Mouse (Mus musculus) liver, embryonic 11.5 days (tissue): ENCODE measurements around the gene Inafm2. TPM values are rescaled to one million over a fixed set of nuclear protein-coding genes. Genes with fewer than 3 reads are reported as not detected.
A peak's percentile ranks its signal among the peaks of the same experiment; 100 is the strongest.

Experiments
- ATAC-seq: fragments of 200-750 bp; cut with Nextera tagmentation; replicated peaks from 2 replicates; pipeline ENCODE4 v1.8.0; 2017; ENCODE audit warnings: moderate number of reproducible peaks, mild to moderate bottlenecking, moderate TSS enrichment, moderate library complexity; ENCODE audit not compliant: low FRiP score
- DNase-seq: peaks from one replicate; pipeline ENCODE4 v3.0.0-alpha.2; 2017; ENCODE audit warnings: low spot score
- H3K27ac ChIP-seq: fragments of 300-500 bp; sonication (generic); 2 replicates; pipeline ENCODE4 v1.5.1; 2014; ENCODE audit warnings: mild to moderate bottlenecking, low read depth, low read length, control low read depth
- H3K27me3 ChIP-seq: fragments of 300-500 bp; sonication (generic); replicated peaks from 2 replicates; pipeline ENCODE4 v1.6.1; 2014; ENCODE audit warnings: low read length, mixed read lengths; ENCODE audit not compliant: control insufficient read depth, insufficient read depth
- H3K36me3 ChIP-seq: fragments of 300-500 bp; sonication (generic); 2 replicates; pipeline ENCODE4 v1.6.1; 2014; ENCODE audit warnings: mild to moderate bottlenecking, low read length, moderate library complexity, mixed read lengths; ENCODE audit not compliant: control insufficient read depth, insufficient read depth
- H3K4me1 ChIP-seq: fragments of 300-500 bp; sonication (generic); replicated peaks from 2 replicates; pipeline ENCODE4 v1.6.1; 2014; ENCODE audit warnings: low read length, mixed read lengths; ENCODE audit not compliant: control insufficient read depth, insufficient read depth
- H3K4me2 ChIP-seq: fragments of 300-500 bp; sonication (generic); 2 replicates; pipeline ENCODE4 v1.6.1; 2014; ENCODE audit warnings: mild to moderate bottlenecking, control low read depth, moderate library complexity
- H3K4me3 ChIP-seq: fragments of 300-500 bp; sonication (generic); 2 replicates; pipeline ENCODE4 v1.5.1; 2014; ENCODE audit warnings: low read depth, low read length, control low read depth
- H3K9ac ChIP-seq: fragments of 300-500 bp; sonication (generic); 2 replicates; pipeline ENCODE4 v1.6.1; 2014; ENCODE audit warnings: low read depth, low read length, control low read depth
- H3K9me3 ChIP-seq: fragments of 300-500 bp; sonication (generic); 2 replicates; pipeline ENCODE4 v1.6.1; 2016; ENCODE audit warnings: low read length, inconsistent platforms, mixed read lengths; ENCODE audit not compliant: control insufficient read depth
- WGBS: fragments of 180-500 bp; shearing (Covaris S2); extraction: QIAGEN DNeasy Blood & Tissue Kit; methylation state at CpG from one replicate; pipeline ENCODE4 v1.1.7; 2014; 5-methylcytosine and 5-hydroxymethylcytosine counted together
- polyA plus RNA-seq: library from polyadenylated mRNA; unstranded; fragments of >200 nt; fragmentation: Nextera tagmentation; extraction: Ambion mirVana; gene quantifications from 2 replicates; pipeline ENCODE4 v1.2.1, GENCODE M21; 2014

The Inafm2 gene
- polyA plus RNA-seq, 1 experiment from 2014 or later, result 32.3 TPM

DNA sequence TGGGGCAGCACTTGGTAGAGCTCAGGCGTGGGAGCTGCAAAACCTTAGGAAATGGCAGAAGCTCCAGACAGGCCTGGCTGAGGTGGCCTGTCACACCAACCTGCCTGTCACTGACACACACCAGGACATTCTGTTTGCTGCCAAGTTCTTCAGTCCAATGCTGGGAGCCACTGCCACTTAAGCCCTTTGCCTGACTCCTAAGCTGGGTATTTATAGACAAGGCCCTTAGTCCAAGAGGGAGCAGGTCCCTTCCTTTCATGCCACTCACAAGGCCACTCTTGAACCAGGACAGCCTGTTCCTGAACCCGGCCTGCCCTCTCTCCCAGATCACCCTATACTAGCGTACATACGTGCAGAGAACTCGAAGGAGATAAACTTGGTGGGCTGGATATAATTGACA is 28.9 kb upstream of the Inafm2 start:
- no peak overlapping the region for H3K27ac ChIP-seq
- H3K9ac ChIP-seq, result no peak overlapping the region
- WGBS, result 76% methylated on average over 5 of the region's 5 CpGs
- H3K4me2 ChIP-seq, result no peak overlapping the region
- DNase-seq, result no peak
- 0 out of 2 replicates have a peak, but pooled peaks cover under 1% of the 10 kb centered on the region for H3K4me1 ChIP-seq
- H3K27me3 ChIP-seq, result peaks cover 8% of the 10 kb centered on the region
- H3K36me3 ChIP-seq, result no peaks in the 10 kb centered on the region
- no peaks in the 10 kb centered on the region for H3K9me3 ChIP-seq
- no peak overlapping the region for H3K4me3 ChIP-seq
- no peak for ATAC-seq

DNA sequence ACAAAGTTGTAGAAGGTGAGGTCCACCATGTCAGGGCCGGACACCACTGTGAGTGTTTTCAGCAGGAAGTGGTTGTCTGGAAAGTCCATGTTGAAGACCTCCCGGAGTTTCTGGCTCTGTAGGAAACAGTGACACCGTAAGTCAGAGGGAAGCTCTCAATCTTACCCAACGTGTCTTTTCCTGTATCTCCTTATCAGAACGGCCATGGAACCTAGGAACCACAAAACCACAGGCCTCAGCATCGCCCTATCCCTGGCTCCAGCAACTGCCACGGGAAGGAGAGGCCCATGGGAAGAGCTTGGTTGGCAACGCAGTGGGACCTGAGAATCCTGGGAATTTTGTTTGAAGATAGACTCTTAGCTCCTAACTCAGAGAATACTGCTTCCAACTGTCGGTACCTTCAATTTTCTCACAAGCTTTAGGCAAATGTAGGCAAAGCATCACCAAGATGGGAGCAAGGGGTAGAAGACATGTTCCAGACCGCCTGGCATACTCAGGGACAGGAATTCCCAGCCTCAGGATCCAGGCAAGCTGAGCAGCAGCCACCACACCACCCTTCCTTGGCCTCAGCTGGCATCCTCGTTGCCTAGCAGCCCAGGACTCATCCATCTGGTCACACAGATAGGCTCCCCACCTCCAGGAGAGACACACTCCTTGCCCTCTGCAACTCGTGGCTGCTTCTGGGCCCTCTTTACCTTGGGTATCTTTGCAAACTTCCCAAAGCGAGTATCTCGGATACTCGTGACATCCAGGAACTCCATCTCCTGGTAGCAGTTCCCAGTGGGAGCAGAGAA is 21.7 kb upstream of the Inafm2 start:
- Histone ChIP-seq H3K27me3 (peaks cover 2% of the 10 kb centered on the region), H3K9me3 (no peaks in the 10 kb centered on the region), H3K9ac (no peak overlapping the region), H3K4me2 (0 out of 2 replicates have a peak overlapping the region, but pooled peaks have one; percentile 4), H3K4me3 (no peak overlapping the region), H3K4me1 (peaks cover 18% of the 10 kb centered on the region), H3K36me3 (no peaks in the 10 kb centered on the region), H3K27ac (no peak overlapping the region)
- WGBS, result 47% methylated on average over 15 of the region's 15 CpGs
- ATAC-seq (peak; percentile 71), DNase-seq (no peak)

DNA sequence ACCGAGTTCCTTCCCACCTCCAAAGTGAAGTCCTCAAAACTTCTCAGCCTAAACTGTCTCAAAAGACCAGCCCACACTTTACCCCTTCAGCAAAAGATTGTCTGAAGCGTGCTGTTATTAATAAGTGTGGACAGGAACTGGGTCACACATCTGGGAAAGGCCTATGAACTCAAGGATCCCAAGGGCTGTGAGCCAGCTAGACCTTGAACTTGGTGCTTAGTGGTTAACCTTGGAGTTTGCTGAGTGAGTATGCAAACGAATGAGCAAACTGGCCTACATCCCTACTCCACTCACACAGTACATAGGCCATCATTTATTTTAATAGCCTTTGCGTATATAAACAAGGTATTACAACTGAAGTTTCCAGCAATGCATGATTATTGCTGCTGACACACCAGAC is 20.0 kb upstream of the Inafm2 start:
- DNase-seq, result no peak
- Histone ChIP-seq H3K27me3 (peaks cover 2% of the 10 kb centered on the region), H3K4me2 (no peak overlapping the region), H3K36me3 (no peaks in the 10 kb centered on the region), H3K4me1 (peaks cover 24% of the 10 kb centered on the region), H3K9me3 (no peaks in the 10 kb centered on the region), H3K4me3 (no peak overlapping the region), H3K9ac (no peak overlapping the region), H3K27ac (no peak overlapping the region)
- WGBS, result 81% methylated on average over 4 of the region's 4 CpGs
- no peak for ATAC-seq

DNA sequence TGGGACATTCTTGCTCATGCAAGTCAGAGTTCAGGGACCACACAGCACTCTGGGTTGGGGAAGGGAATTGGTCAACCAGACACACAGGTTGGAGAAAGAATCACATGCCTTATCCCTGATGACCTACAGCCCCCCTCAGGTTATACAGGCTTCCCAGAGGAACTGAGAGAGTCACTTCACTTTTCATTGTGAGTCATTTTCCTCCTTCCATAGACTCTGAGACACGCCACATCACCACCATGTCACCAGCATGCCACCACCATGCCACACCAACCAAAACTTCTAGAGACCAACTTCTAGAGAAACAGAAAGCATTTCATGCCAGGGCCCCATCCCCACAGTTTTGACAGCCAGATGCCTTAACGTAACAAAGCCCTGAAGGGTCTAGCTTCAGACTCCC is 18.7 kb upstream of the Inafm2 start:
- no peaks in the 10 kb centered on the region for H3K36me3 ChIP-seq
- no peak overlapping the region for H3K9ac ChIP-seq
- H3K4me3 ChIP-seq, result peak overlapping the region; percentile 30; the same call in 1 of the 2 replicates
- no peak for DNase-seq
- peaks cover 24% of the 10 kb centered on the region for H3K4me1 ChIP-seq
- H3K4me2 ChIP-seq, result peak overlapping the region; percentile 42
- WGBS, result 88% methylated on average over 2 of the region's 2 CpGs
- peaks cover 2% of the 10 kb centered on the region for H3K27me3 ChIP-seq
- H3K9me3 ChIP-seq, result no peaks in the 10 kb centered on the region
- no peak for ATAC-seq
- H3K27ac ChIP-seq, result no peak overlapping the region

DNA sequence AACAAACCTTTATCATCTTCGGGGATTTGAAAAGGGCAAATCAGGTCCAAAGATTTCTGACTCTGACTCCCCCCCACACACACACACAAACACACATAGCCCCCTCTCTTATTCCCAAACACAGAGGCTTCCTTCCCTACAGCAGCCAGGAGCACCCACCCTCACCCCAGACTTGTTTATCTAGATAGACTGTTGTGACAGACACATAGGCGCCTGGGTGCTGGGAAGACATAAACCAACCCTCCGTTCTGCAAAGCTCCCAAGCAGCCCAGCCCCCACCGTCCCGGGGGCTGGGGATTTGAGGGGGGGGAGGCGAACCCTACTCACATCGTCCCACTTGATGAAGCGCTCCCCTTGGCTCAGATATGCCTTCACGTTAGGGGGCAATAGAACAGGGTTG is 17.6 kb upstream of the Inafm2 start:
- ATAC-seq (no peak), DNase-seq (no peak)
- H3K4me2 ChIP-seq, result peak overlapping the region; percentile 42
- H3K9me3 ChIP-seq, result no peaks in the 10 kb centered on the region
- no peaks in the 10 kb centered on the region for H3K36me3 ChIP-seq
- H3K4me1 ChIP-seq, result peaks cover 21% of the 10 kb centered on the region
- H3K27me3 ChIP-seq, result peaks cover 2% of the 10 kb centered on the region
- H3K4me3 ChIP-seq, result peak overlapping the region; percentile 30
- H3K27ac ChIP-seq, result peak overlapping the region; percentile 53; the same call in 1 of the 2 replicates
- 6% methylated on average over 9 of the region's 9 CpGs for WGBS
- peak overlapping the region; percentile 13; the same call in 1 of the 2 replicates for H3K9ac ChIP-seq

DNA sequence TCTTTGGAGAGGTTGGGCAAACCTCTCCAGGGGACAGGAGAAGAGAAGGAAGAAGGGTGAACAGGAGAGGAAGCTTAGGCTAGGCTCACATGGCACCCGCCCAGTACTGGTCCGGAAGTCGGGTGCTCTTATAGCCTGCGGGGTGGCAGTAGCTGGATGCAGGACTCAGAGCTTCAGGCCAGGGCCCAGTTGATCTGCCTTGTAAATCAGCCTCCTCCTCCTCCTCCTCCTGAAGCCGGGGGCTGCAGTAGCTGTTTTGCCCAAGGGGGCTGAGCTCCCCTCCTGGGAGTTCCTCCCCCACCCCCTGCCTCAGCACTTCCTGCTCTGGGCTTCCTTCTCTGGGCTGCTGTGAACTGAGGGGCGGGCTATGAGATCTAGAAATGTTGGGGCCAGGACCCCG is 17.2 kb upstream of the Inafm2 start, which contains the start of gene Plcb2:
Gene Plcb2, minus strand, starts transcription at position 102 of the 400 bp plus-strand sequence.
- H3K9me3 ChIP-seq, result no peaks in the 10 kb centered on the region
- peaks cover 21% of the 10 kb centered on the region for H3K4me1 ChIP-seq
- no peaks in the 10 kb centered on the region for H3K36me3 ChIP-seq
- H3K4me3 ChIP-seq, result peak within 1 kb of the TSS; percentile 30
- DNase-seq (no peak), ATAC-seq (peak; percentile 32; the same call in 1 of the 2 replicates)
- peak within 1 kb of the TSS; percentile 20 for H3K9ac ChIP-seq
- H3K4me2 ChIP-seq, result peak within 1 kb of the TSS; percentile 42
- H3K27ac ChIP-seq, result peak within 1 kb of the TSS; percentile 56; the same call in 1 of the 2 replicates
- H3K27me3 ChIP-seq, result peaks cover 2% of the 10 kb centered on the region
- WGBS, result 6% methylated on average over 7 of the region's 7 CpGs

DNA sequence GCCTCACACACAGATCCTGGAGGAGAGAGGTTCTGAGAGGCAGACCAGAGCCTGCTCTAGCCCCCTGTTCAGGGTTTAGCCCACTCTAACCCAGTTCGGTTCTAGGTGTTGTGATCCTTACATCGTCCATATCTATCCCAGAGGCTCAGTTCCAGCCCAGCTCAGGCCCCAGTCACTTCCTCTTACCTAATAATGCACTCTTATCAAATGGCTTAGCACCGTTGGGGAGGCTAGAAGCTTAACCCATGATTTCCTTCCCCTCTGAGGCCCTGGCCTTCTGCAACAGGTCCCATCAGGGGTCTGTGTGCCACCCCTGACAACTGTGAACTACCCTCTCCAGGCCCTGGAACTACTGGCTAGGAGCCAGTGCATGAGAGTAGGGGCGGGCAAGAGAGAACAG is 16.4 kb upstream of the Inafm2 start:
- 0 out of 2 replicates have a peak, but pooled peaks have one; percentile 17 for ATAC-seq
- Histone ChIP-seq H3K9me3 (no peaks in the 10 kb centered on the region), H3K36me3 (no peaks in the 10 kb centered on the region), H3K4me2 (no peak overlapping the region; the same call in 1 of the 2 replicates), H3K4me1 (peaks cover 19% of the 10 kb centered on the region), H3K4me3 (no peak overlapping the region), H3K27me3 (peaks cover 5% of the 10 kb centered on the region), H3K27ac (peak overlapping the region; percentile 56; the same call in 1 of the 2 replicates), H3K9ac (0 out of 2 replicates have a peak overlapping the region, but pooled peaks have one; percentile 20)
- no peak for DNase-seq
- WGBS, result 22% methylated on average over 4 of the region's 4 CpGs

DNA sequence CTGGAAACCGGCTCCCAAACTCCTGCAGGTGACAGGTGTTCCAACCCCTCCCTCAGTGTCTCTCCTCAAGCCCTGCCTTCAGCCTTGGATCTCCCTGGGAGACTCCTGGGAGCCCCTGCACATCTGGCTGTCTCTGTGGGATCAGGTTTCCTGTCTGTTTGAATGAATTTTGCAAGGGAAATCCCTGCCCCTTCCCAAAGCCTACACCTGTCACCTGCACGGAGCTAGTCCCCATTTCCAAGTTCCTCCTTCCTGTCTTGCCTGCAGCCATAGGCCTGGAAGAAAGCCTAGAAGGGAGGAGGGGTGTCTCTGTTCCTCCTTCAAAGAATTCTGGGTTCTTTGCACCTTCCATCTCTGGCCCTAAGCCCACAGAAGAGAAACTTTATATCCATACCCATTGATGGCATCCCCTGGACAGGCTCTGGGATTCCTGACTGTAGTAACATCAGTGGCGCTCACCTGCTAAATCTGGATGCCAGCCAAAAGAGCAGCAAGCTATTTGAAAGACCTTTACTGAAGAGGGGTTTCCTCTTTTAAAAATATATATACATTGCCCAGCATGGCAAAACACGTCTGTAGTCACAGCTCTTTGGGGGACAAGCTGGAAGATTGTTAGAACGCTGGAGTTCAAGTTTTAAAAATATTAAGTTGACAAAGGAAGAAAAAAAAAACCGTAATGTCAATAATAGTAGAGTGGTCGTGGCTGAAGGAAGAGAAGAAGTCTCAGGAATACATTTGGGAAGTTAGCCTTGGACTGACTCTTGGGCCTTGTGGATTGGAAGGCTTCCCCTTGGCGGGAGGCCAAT is 15.5 kb upstream of the Inafm2 start:
- H3K27me3 ChIP-seq, result peaks cover 3% of the 10 kb centered on the region
- peaks cover 16% of the 10 kb centered on the region for H3K4me1 ChIP-seq
- no peaks in the 10 kb centered on the region for H3K9me3 ChIP-seq
- ATAC-seq, result no peak
- H3K27ac ChIP-seq, result no peak overlapping the region
- H3K4me3 ChIP-seq, result no peak overlapping the region
- no peak overlapping the region for H3K4me2 ChIP-seq
- DNase-seq, result no peak
- H3K36me3 ChIP-seq, result no peaks in the 10 kb centered on the region
- no peak overlapping the region for H3K9ac ChIP-seq
- 28% methylated on average over 8 of the region's 8 CpGs for WGBS
